Mouse (Mus musculus): ENCODE data around the gene Trim63. TPM values are rescaled to one million over a fixed set of nuclear protein-coding genes. Genes with fewer than 3 reads are reported as not detected.
"Not testable (repeated sequence)": the region's sequence is repeated elsewhere in the genome, so short reads cannot be mapped to it uniquely, and the experiment has no call there.

Trim63 gene
- total RNA-seq, 2 experiments from 2014 or later: 193 to 217 TPM

GRCm38 (mm10) chr4:134328151-134328550 lies 13.2 kb downstream of the Trim63 start:
- intact Hi-C loops (cut with DNase I): no loop called here
- DNase-seq: no peak

- intact Hi-C loops (cut with DNase I): no loop called here
- no peak for DNase-seq
Observed at GRCm38 (mm10) chr4:134328832-134329231, 13.9 kb downstream of the Trim63 start.

GRCm38 (mm10) chr4:134330281-134330680 lies 15.4 kb downstream of the Trim63 start:
- DNase-seq: no peak

GRCm38 (mm10) chr4:134341231-134341630 lies 26.3 kb downstream of the Trim63 start:
- intact Hi-C loops (cut with DNase I); DNase-seq: not testable (repeated sequence)

More at GRCm38 (mm10) chr4:134330281-134330680, 15.4 kb downstream of the Trim63 start:
- intact Hi-C loops (cut with DNase I): no loop called here

GRCm38 (mm10) chr4:134342213-134342779 lies 27.4 kb downstream of the Trim63 start:
- intact Hi-C loops (cut with DNase I): no loop called here
- DNase-seq: no peak

- intact Hi-C loops (cut with DNase I): no loop called here
- DNase-seq: no peak
Observed at GRCm38 (mm10) chr4:134343071-134344031, 28.4 kb downstream of the Trim63 start, which contains the start of gene Slc30a2. Slc30a2 (plus strand) TSS chr4:134343181.

- intact Hi-C loops (cut with DNase I): no loop called here
Observed at GRCm38 (mm10) chr4:134344620-134345019, 29.7 kb downstream of the Trim63 start.

GRCm38 (mm10) chr4:134345802-134346201 lies 30.9 kb downstream of the Trim63 start:
- DNase-seq: no peak
- intact Hi-C loops (cut with DNase I): no loop called here

More at GRCm38 (mm10) chr4:134344620-134345019, 29.7 kb downstream of the Trim63 start:
- no peak for DNase-seq

- intact Hi-C loops (cut with DNase I): no loop called here
- peak; percentile 42 to 51 for DNase-seq
Observed at GRCm38 (mm10) chr4:134348078-134348477, 33.2 kb downstream of the Trim63 start.

GRCm38 (mm10) chr4:134348545-134348944 lies 33.6 kb downstream of the Trim63 start:
- DNase-seq: no peak

GRCm38 (mm10) chr4:134349829-134350228 lies 34.9 kb downstream of the Trim63 start:
- intact Hi-C loops (cut with DNase I): no loop called here
- DNase-seq: no peak

More at GRCm38 (mm10) chr4:134348545-134348944, 33.6 kb downstream of the Trim63 start:
- intact Hi-C loops (cut with DNase I): no loop called here

- intact Hi-C loops (cut with DNase I): no loop called here
- no peak for DNase-seq
Observed at GRCm38 (mm10) chr4:134350641-134351040, 35.7 kb downstream of the Trim63 start.

GRCm38 (mm10) chr4:134351329-134352260 lies 36.7 kb downstream of the Trim63 start:
- DNase-seq: peak in 1 of 2 experiments; percentile 18
- intact Hi-C loops (cut with DNase I): no loop called here

- intact Hi-C loops (cut with DNase I): no loop called here
- no peak for DNase-seq
Observed at GRCm38 (mm10) chr4:134352261-134352707, 37.4 kb downstream of the Trim63 start.

GRCm38 (mm10) chr4:134352929-134353328 lies 38.0 kb downstream of the Trim63 start:
- DNase-seq: no peak
- intact Hi-C loops (cut with DNase I): no loop called here

- intact Hi-C loops (cut with DNase I): no loop called here
- no peak for DNase-seq
Observed at GRCm38 (mm10) chr4:134353527-134354409, 38.8 kb downstream of the Trim63 start.

- intact Hi-C loops (cut with DNase I): loop anchor here (2.0 to 5.0 kb wide), 2 partner anchors 34 to 63 kb away; no protein-coding TSS in a partner anchor
- peak; percentile 75 to 84 for DNase-seq
Observed at GRCm38 (mm10) chr4:134355841-134356452, 41.0 kb downstream of the Trim63 start.

- DNase-seq: peak; percentile 76 to 85
- intact Hi-C loops (cut with DNase I): loop anchor here (2.0 to 5.0 kb wide), 2 partner anchors 35 to 64 kb away; no protein-coding TSS in a partner anchor
Observed at GRCm38 (mm10) chr4:134356591-134357460, 41.9 kb downstream of the Trim63 start.

All from heart, postnatal 14 days (tissue).